Mouse (Mus musculus) cerebellum, postnatal 4 days (tissue): ENCODE data around the gene Cnnm3.
A peak's percentile ranks its signal among the peaks of the same experiment; 100 is the strongest.

ENCODE experiments used
- DNase-seq, 2 experiments: peaks; one replicate each; pipeline ENCODE4 v3.0.0; 2022; ENCODE audit warnings: low spot score in 2 of 2, mixed read lengths in 1 of 2

The Cnnm3 gene

GRCm38 (mm10) chr1:36497312-36497711, 14.4 kb upstream of the Cnnm3 start:
- no peak for DNase-seq

- DNase-seq: peak; percentile 62 to 78
These were observed 10.4 kb upstream of the Cnnm3 start for GRCm38 (mm10) chr1:36501261-36501660.

- no peak for DNase-seq
These were observed 3.4 kb upstream of the Cnnm3 start for GRCm38 (mm10) chr1:36508238-36508637.

- DNase-seq: peak in 1 of 2 experiments; percentile 60
These were observed 660 bp downstream of the Cnnm3 start for GRCm38 (mm10) chr1:36512089-36512965.

GRCm38 (mm10) chr1:36512966-36513280, 1.3 kb downstream of the Cnnm3 start:
- no peak for DNase-seq

- DNase-seq: no peak
These were observed 1.6 kb downstream of the Cnnm3 start for GRCm38 (mm10) chr1:36513310-36513709.

- peak in 1 of 2 experiments; percentile 52 for DNase-seq
These were observed 2.1 kb downstream of the Cnnm3 start for GRCm38 (mm10) chr1:36513718-36514117.

GRCm38 (mm10) chr1:36518259-36518658, 6.6 kb downstream of the Cnnm3 start:
- no peak for DNase-seq

GRCm38 (mm10) chr1:36519626-36520025, 8.0 kb downstream of the Cnnm3 start:
- no peak for DNase-seq

- DNase-seq: no peak
These were observed 10.5 kb downstream of the Cnnm3 start for GRCm38 (mm10) chr1:36522210-36522609.

GRCm38 (mm10) chr1:36523332-36524013, 11.8 kb downstream of the Cnnm3 start:
- peak in 1 of 2 experiments; percentile 43 for DNase-seq

- no peak for DNase-seq
These were observed 12.4 kb downstream of the Cnnm3 start for GRCm38 (mm10) chr1:36524058-36524457.

GRCm38 (mm10) chr1:36525774-36526173, 14.1 kb downstream of the Cnnm3 start:
- no peak for DNase-seq

- no peak for DNase-seq
These were observed 15.2 kb downstream of the Cnnm3 start for GRCm38 (mm10) chr1:36526903-36527302.

GRCm38 (mm10) chr1:36528351-36528750, 16.7 kb downstream of the Cnnm3 start:
- DNase-seq: peak in 1 of 2 experiments; percentile 55

GRCm38 (mm10) chr1:36529274-36529673, 17.6 kb downstream of the Cnnm3 start:
- no peak for DNase-seq

- no peak for DNase-seq
These were observed 18.2 kb downstream of the Cnnm3 start for GRCm38 (mm10) chr1:36529875-36530274.

GRCm38 (mm10) chr1:36530485-36530884, 18.8 kb downstream of the Cnnm3 start:
- DNase-seq: no peak

GRCm38 (mm10) chr1:36530962-36531361, 19.3 kb downstream of the Cnnm3 start:
- no peak for DNase-seq

- no peak for DNase-seq
These were observed 19.8 kb downstream of the Cnnm3 start for GRCm38 (mm10) chr1:36531461-36531860.

GRCm38 (mm10) chr1:36533546-36533945, 21.9 kb downstream of the Cnnm3 start:
- no peak for DNase-seq

- DNase-seq: no peak
These were observed 23.0 kb downstream of the Cnnm3 start for GRCm38 (mm10) chr1:36534595-36535058.
